Mouse (Mus musculus): Measurements from ENCODE around the gene Tprg. TPM values are rescaled to one million over a fixed set of nuclear protein-coding genes. Genes with fewer than 3 reads are reported as not detected.

The Tprg gene
- polyA plus RNA-seq (2012; ENCODE audit: low replicate concordance): not detected in 2 replicates

DNA sequence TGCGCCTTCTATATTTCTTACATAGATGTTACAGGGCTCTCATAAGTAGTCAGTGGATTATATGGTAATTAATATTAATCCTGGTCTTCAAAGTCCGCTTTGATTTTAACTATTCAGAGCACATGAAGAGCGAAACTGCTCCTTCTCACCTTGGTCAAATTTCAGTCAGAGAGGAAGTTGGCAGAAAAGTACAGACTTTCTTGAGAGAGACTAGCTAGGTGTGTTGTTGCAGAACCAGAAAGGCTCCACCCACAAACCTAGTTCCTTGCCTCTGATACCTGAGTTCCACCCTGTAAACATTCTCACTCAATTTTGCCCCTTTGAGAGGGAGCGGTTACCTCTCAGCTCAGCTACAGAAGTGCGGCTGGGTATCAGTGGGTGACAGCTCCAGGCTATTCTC lies at the start of gene Tprg:
Tprg (plus strand) TSS at position 301 of the 400 bp plus-strand sequence.

